Mouse (Mus musculus) erythroblast, embryonic 14.5 days (primary cell): ENCODE measurements around the gene Fgd2.

Experiments
- GATA1 ChIP-seq: IDR thresholded peaks from 2 replicates; pipeline ENCODE4 v1.6.1; 2012; ENCODE audit warnings: low read length, inconsistent platforms, mixed read lengths
- TAL1 ChIP-seq: IDR thresholded peaks from 3 replicates; pipeline ENCODE4 v1.6.1; 2012; ENCODE audit warnings: low read length, inconsistent platforms, mixed read lengths

DNA sequence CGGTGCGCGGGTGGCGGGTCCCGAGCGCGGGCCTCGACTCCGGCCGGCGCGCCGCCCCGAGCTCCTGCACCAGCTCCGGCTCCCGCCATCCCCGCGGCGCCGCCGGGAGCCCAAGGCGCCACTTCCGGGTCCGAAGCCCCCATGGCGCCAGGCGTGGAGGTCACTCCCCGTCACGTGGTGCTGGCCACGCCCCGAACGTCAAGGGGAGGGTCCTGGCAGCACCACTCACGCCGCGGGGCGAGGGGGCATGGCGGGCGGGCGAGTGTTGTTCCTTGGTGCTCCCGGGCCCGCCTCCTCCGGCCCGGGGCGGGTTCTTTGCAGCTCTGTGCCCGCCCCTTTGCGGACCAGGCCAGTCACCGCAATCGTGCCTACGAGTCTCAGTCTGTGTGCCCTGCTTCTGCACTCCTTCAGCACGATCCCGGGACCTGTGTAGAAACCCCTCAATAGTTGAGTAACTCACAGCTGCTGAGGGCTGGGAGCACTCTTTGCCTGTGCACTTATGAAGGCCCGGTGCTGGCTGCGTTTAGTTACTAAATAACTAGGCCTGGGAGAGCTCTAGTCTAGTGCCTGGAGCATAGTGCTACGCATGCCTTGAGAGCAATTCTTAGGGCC lies 13.0 kb upstream of the Fgd2 start, which contains the start of gene Mtch1:
- no peak for TF ChIP-seq TAL1
- TF ChIP-seq GATA1 = no peak
